Mouse (Mus musculus) layer of hippocampus, postnatal 14 days (tissue): Measurements from ENCODE around the gene St3gal4. TPM values are rescaled to one million over a fixed set of nuclear protein-coding genes. Genes with fewer than 3 reads are reported as not detected.

ENCODE experiments used
- DNase-seq, 2 experiments: peaks; one replicate each; pipeline ENCODE4 v3.0.0; 2021 to 2022; ENCODE audit warnings: low spot score in 2 of 2, mixed read lengths in 1 of 2
- total RNA-seq, 2 experiments: library from RNA; stranded (reverse); gene quantifications; 2 replicates each; pipeline ENCODE4 v1.2.3; 2021

Gene St3gal4
- total RNA-seq, 2 experiments from 2014 or later, result 26.5 to 28.6 TPM

GRCm38 (mm10) chr9:35131637-35132397 is 12.7 kb upstream of the St3gal4 start:
- no peak for DNase-seq

- DNase-seq, result no peak
Observed at GRCm38 (mm10) chr9:35128995-35129418, 9.9 kb upstream of the St3gal4 start.

DNA sequence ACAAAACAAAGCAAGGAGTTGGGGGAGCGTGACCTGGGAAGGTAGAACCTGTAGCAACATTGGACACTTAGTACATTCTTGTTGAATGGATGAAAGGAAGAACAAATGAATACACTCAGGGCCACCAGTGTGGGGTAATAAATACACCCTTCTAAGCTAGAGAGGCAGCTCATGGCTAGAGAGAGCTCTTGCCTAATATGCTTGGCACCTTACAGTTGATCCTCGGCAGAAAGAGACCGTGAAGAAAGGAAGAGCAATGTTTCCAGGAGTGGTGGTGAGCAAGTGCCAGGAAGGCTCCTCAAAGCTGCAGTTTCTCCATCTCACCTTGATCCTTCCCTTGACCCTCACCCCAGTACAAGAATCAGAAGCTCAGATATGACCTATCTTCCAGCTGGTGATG is 9.5 kb upstream of the St3gal4 start:
- no peak for DNase-seq

GRCm38 (mm10) chr9:35127561-35127960 is 8.5 kb upstream of the St3gal4 start:
- no peak for DNase-seq

GRCm38 (mm10) chr9:35127147-35127546 is 8.1 kb upstream of the St3gal4 start:
- DNase-seq, result no peak

- DNase-seq, result no peak
Observed at GRCm38 (mm10) chr9:35124678-35124955, 5.5 kb upstream of the St3gal4 start.

DNA sequence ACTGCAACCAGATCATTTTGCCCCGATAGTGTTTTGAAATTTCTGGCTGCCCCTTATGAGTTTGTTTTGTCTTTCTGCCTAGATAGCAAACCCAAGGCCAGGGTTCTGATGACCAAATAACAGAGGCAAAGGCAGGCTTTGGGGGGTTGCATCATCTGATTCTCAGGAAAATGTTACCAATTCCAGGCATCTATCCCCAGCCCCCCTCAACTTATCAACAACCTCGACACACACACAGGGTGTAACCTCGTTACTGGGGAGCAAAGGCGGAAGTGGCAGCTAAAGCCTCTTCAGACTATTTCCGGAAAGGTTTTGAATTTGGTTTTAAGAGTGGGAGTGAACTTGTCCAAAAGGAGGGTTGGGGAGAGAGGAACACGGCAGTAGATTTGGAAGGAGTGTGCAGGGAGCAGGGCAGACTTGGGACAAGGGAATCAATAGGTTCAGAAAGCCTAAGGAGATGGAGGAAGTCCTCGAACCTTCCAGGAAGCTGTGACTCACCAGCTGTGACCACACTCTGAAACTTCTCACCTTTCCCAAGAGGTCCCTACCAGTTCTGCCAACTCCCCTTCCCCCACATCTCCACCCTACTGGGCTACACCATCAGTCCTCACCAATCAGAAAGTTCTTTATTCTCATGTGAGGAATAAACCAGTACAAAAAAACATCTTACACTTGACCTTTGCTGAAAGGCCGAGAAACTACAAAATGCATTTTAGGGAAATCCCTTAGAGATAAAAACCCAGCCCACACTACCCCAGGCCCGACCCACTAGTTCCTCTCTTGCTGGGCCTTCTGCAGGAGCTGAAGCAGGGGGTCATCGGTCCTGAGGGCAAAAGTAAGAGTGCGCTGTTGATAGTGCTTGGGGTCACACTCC is 5.0 kb upstream of the St3gal4 start:
- DNase-seq, result no peak

DNA sequence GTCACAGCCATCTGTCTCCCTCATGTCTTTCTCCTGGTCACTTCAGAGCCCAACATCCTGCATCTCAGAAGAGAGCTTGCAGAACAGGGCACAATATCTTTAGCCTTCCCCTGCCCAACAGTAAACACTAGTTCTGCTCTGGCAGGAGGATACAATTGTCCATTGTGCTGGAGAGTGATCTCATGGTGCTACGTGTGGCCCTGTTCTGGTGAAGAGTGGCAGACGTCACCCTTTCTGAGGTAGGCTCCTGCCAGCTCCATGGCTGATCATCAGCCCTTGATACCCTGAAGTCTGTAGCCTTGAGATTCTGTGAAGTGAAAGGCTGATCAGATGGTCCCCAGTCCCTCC is 4.4 kb upstream of the St3gal4 start:
- no peak for DNase-seq

GRCm38 (mm10) chr9:35122551-35123266 is 3.6 kb upstream of the St3gal4 start:
- no peak for DNase-seq

DNA sequence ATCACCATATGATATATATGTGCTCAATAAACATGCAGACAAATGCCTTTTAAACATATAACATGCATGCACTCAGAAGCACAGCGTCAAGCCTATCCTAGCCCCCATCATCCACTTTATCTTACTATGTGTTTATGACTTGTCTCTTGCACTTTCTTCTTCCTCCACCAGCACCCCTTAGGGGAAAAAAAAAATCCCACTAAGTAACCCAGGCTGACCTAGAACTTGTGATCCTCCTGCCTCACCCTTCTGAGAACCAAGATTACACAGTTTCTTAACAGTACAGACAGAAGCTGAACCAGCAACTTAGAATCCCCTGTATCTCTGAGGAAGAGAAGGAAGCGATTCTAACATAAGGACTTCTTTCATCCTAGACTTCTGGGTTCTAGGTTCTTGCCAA is 505 bp downstream of the St3gal4 start:
- no peak for DNase-seq

GRCm38 (mm10) chr9:35117384-35118295 is 1.4 kb downstream of the St3gal4 start:
- no peak for DNase-seq

- DNase-seq, result peak; percentile 61 to 69
Observed at GRCm38 (mm10) chr9:35116391-35117381, 2.4 kb downstream of the St3gal4 start.

DNA sequence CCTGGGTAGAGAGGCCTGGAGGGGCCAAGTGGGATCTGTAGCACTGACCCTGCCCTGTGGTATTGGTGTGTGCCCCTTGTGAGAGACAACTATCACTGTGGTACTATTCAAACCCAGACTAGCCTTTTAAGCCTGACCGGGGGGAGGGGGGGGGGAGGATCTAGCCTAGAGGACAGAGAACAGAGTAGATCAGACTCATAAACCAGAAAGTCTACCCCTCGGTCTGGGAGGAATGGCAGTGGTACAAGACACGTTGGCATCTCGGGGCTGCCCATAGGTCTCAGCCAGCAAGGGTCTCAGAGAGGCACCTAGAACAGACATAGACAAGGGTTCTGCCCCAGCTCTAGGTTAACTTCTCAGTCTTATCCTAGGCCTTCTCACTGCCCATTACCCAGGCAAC is 3.3 kb downstream of the St3gal4 start:
- no peak for DNase-seq

- DNase-seq, result no peak
Observed at GRCm38 (mm10) chr9:35115299-35115698, 3.8 kb downstream of the St3gal4 start.

DNA sequence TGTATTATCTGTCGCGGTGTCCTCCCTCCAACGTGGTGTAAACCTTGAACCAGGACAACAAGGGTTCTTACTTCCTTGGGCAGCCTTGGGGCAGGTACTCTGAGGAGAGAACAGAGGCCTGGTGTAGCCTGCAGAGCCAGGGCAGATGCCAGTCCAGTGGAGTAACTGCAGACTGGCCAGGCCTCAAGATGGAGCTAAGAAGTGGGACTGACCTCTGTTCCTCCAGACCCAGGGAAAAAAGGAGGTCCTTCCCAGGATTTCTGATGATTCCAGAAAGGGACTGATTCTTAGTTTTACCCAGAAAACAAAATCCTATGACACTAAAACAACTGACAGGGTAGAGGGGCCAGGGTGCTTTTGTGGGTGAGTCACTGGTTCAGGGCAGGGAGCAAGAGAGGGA is 4.8 kb downstream of the St3gal4 start:
- DNase-seq, result no peak

- DNase-seq, result no peak
Observed at GRCm38 (mm10) chr9:35111941-35112595, 7.0 kb downstream of the St3gal4 start.

- no peak for DNase-seq
Observed at GRCm38 (mm10) chr9:35111446-35111845, 7.6 kb downstream of the St3gal4 start.

- DNase-seq, result peak in 1 of 2 experiments; percentile 33
Observed at GRCm38 (mm10) chr9:35110567-35110966, 8.5 kb downstream of the St3gal4 start.

GRCm38 (mm10) chr9:35110051-35110450 is 9.0 kb downstream of the St3gal4 start:
- no peak for DNase-seq
